Mouse (Mus musculus): ENCODE data around the gene Eif2a. TPM values are rescaled to one million over a fixed set of nuclear protein-coding genes. Genes with fewer than 3 reads are reported as not detected.

Eif2a gene
- polyA plus RNA-seq, 1 experiment from 2014 or later, result 63.2 TPM

DNA sequence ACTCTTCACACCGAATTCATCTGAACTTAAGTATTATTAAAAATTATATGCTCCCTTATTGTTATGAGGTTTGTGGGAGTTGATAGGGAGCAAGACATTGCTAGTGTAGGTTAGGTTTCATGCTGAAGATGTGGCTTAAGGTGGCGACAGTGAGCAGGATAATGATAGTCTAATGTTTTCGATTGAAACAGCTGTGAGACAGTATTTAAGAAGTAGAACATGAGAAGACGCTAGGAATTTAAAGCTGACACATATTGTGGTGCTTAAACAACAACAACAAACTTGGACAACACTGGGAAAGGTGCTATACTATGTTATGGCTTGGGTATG is 752 bp downstream of the Eif2a start:
- 8% methylated on average over 4 of the region's 4 CpGs for WGBS
- peak overlapping the region; percentile 76 for H3K4me2 ChIP-seq (ENCODE audit: low read depth, severe bottlenecking)
- H3K27me3 ChIP-seq (ENCODE audit: control insufficient read depth, insufficient read depth, low read length), result no peaks in the 10 kb centered on the region
- peaks cover 3% of the 10 kb centered on the region; the same call in 1 of the 2 replicates for H3K36me3 ChIP-seq (ENCODE audit: control insufficient read depth, insufficient read depth, low read length)
- H3K27ac ChIP-seq (replicated peaks; ENCODE audit: low read depth, low read length), result no peak overlapping the region
- H3K9me3 ChIP-seq (ENCODE audit: control insufficient read depth, low read length), result no peaks in the 10 kb centered on the region
- peak overlapping the region; percentile 94; the same call in 1 of the 2 replicates for H3K9ac ChIP-seq (ENCODE audit: low read length)
- ATAC-seq (ENCODE audit: insufficient number of reproducible peaks, low FRiP score, low TSS enrichment, low read depth) (no peak), DNase-seq (ENCODE audit: low spot score) (no peak)
- peak overlapping the region; percentile 82 for H3K4me3 ChIP-seq (ENCODE audit: low read depth, low read length)
- no peaks in the 10 kb centered on the region for H3K4me1 ChIP-seq (ENCODE audit: control insufficient read depth, insufficient read depth, low read length)

DNA sequence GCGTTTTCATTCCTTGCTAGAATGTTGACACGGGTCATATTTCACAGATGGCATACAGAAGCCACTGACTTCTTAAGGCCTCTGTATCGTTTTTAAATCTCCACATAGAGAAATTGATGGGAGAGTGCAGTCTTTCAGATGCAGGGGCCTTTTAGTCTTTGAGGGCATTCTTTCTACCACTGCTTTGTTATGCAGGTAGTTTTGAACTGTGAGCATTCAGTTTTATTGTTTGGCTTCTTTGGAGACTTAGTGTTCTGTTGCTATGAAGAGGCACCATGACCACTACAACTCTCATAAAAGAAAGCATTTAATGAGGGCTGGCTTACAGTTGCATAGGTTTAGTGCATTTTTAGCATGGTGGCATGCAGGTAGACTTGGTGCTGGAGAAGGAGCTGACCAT is 11.0 kb downstream of the Eif2a start:
- no peaks in the 10 kb centered on the region for H3K4me1 ChIP-seq (ENCODE audit: control insufficient read depth, insufficient read depth, low read length)
- H3K9me3 ChIP-seq (ENCODE audit: control insufficient read depth, low read length), result no peaks in the 10 kb centered on the region
- H3K27me3 ChIP-seq (ENCODE audit: control insufficient read depth, insufficient read depth, low read length), result no peaks in the 10 kb centered on the region
- H3K36me3 ChIP-seq (ENCODE audit: control insufficient read depth, insufficient read depth, low read length), result peaks cover 12% of the 10 kb centered on the region
- WGBS, result 92% methylated on average over 3 of the region's 3 CpGs
- no peak overlapping the region for H3K9ac ChIP-seq (ENCODE audit: low read length)
- no peak overlapping the region for H3K4me3 ChIP-seq (ENCODE audit: low read depth, low read length)
- DNase-seq (ENCODE audit: low spot score) (no peak), ATAC-seq (ENCODE audit: insufficient number of reproducible peaks, low FRiP score, low TSS enrichment, low read depth) (no peak)
- H3K4me2 ChIP-seq (ENCODE audit: low read depth, severe bottlenecking), result no peak overlapping the region
- H3K27ac ChIP-seq (replicated peaks; ENCODE audit: low read depth, low read length), result no peak overlapping the region

DNA sequence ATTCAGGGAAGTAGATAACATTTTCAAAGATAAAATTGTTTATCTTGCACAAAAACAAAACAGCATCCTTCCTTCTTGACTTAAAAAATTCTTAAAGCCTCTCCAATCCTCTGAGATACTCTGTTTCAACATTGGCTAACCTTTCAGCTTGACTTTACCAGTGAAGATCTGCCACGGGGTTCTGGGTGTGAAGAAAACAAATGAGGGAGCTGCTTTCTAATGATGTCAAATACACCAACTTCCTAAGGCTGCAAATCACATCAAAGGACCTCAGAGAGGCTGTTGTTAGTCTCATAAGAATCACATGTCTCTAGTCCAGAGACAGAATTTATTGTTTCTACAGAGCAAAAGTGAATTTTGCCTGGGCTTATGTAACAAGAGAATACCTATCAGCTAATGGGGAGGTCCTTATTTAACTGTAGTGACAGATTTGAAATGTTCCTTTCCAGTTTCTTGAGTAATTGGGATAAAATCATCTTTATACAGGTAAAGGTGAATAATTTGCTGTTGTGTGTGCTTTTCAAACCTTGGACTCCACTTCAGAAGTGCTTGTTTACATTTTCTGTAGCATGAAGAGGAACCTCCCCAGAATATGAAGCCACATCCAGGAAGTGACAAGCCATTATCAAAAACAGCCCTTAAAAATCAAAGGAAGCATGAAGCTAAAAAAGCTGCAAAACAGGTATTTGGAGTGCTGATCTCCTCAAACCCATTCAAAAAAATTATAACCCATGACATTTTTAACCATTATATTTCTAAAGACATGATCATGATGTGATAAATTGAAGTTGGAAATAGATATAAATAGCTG is 26.6 kb downstream of the Eif2a start:
- H3K36me3 ChIP-seq (ENCODE audit: control insufficient read depth, insufficient read depth, low read length), result peaks cover 17% of the 10 kb centered on the region
- H3K4me1 ChIP-seq (ENCODE audit: control insufficient read depth, insufficient read depth, low read length), result no peaks in the 10 kb centered on the region
- ATAC-seq (ENCODE audit: insufficient number of reproducible peaks, low FRiP score, low TSS enrichment, low read depth) (no peak), DNase-seq (ENCODE audit: low spot score) (no peak)
- no peak overlapping the region for H3K9ac ChIP-seq (ENCODE audit: low read length)
- H3K27me3 ChIP-seq (ENCODE audit: control insufficient read depth, insufficient read depth, low read length), result no peaks in the 10 kb centered on the region
- no peak overlapping the region for H3K4me3 ChIP-seq (ENCODE audit: low read depth, low read length)
- 66% methylated on average over 1 of the region's 1 CpGs for WGBS
- H3K9me3 ChIP-seq (ENCODE audit: control insufficient read depth, low read length), result no peaks in the 10 kb centered on the region
- no peak overlapping the region for H3K4me2 ChIP-seq (ENCODE audit: low read depth, severe bottlenecking)
- no peak overlapping the region for H3K27ac ChIP-seq (replicated peaks; ENCODE audit: low read depth, low read length)

DNA sequence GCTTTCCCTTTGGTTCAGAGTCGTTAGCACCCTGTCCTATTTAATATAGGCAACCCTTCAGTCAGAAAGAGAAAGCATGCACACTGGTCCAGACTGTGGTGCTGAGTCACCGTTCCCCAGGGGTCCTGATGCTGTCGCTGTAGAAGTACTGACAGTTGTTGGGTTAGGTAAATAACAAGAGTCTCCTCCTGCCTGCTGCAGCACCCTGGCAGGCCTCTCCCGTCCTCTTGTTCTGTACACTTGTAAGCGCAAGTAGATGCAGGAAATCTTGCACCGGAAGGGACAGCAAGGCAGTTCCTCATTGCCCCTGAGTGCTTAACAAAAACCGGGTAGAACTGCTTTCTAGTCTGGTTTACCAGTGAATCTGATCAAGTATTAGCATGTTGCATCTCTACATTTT is 31.0 kb downstream of the Eif2a start:
- Histone ChIP-seq H3K36me3 (ENCODE audit: control insufficient read depth, insufficient read depth, low read length) (peaks cover 13% of the 10 kb centered on the region), H3K4me2 (ENCODE audit: low read depth, severe bottlenecking) (no peak overlapping the region), H3K9me3 (ENCODE audit: control insufficient read depth, low read length) (no peaks in the 10 kb centered on the region), H3K4me3 (ENCODE audit: low read depth, low read length) (no peak overlapping the region), H3K9ac (ENCODE audit: low read length) (no peak overlapping the region), H3K27me3 (ENCODE audit: control insufficient read depth, insufficient read depth, low read length) (no peaks in the 10 kb centered on the region), H3K27ac (replicated peaks; ENCODE audit: low read depth, low read length) (no peak overlapping the region), H3K4me1 (ENCODE audit: control insufficient read depth, insufficient read depth, low read length) (no peaks in the 10 kb centered on the region)
- ATAC-seq (ENCODE audit: insufficient number of reproducible peaks, low FRiP score, low TSS enrichment, low read depth), result no peak
- DNase-seq (ENCODE audit: low spot score), result no peak
- WGBS, result 88% methylated on average over 7 of the region's 7 CpGs

DNA sequence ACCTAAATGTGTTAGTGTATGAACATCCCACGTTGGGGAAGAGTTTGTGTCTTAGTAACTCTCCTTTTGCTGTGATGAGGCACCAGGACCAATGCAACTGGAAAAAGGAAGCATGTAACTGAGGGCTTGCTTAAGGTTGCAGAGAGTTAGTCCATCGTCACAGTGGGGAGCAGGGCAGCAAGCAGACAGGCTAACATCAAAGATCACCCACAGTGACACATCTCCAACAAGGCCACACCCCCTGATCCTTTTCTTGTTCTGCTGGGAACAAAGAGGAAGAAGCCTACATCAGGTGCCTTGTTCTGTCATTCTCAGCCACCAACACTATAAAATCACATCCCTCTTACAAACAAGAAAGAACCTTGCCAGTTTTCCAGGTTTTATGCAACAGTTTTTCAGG is 34.3 kb downstream of the Eif2a start:
- 38% methylated on average over 2 of the region's 2 CpGs for WGBS
- Histone ChIP-seq H3K4me1 (ENCODE audit: control insufficient read depth, insufficient read depth, low read length) (no peaks in the 10 kb centered on the region), H3K4me3 (ENCODE audit: low read depth, low read length) (no peak overlapping the region), H3K9me3 (ENCODE audit: control insufficient read depth, low read length) (no peaks in the 10 kb centered on the region), H3K4me2 (ENCODE audit: low read depth, severe bottlenecking) (no peak overlapping the region), H3K27ac (replicated peaks; ENCODE audit: low read depth, low read length) (no peak overlapping the region), H3K9ac (ENCODE audit: low read length) (no peak overlapping the region), H3K36me3 (ENCODE audit: control insufficient read depth, insufficient read depth, low read length) (peaks cover 8% of the 10 kb centered on the region; the same call in 1 of the 2 replicates), H3K27me3 (ENCODE audit: control insufficient read depth, insufficient read depth, low read length) (no peaks in the 10 kb centered on the region)
- DNase-seq (ENCODE audit: low spot score) (no peak), ATAC-seq (ENCODE audit: insufficient number of reproducible peaks, low FRiP score, low TSS enrichment, low read depth) (no peak)

DNA sequence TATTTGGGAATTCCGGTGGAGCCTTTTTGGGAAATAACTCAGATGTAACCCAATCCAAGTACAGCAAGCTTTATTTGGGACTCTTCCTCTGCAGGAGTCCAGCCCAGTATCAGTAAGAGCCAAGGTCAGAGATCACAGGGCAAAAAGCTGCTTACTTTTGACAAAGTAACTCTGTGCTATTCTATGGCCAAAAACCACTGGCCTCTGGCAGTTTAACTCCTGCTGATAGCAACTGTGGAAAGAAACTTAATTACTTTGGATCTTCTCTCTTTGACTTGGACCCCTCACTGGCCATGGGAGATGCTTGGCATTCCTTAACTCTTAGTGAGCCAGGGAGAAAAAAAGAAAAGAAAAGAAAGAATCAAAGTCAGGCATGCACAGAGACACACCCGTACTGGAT is 35.8 kb downstream of the Eif2a start:
- Histone ChIP-seq H3K36me3 (ENCODE audit: control insufficient read depth, insufficient read depth, low read length) (peaks cover 3% of the 10 kb centered on the region; the same call in 1 of the 2 replicates), H3K4me3 (ENCODE audit: low read depth, low read length) (no peak overlapping the region), H3K9ac (ENCODE audit: low read length) (no peak overlapping the region), H3K27ac (replicated peaks; ENCODE audit: low read depth, low read length) (no peak overlapping the region), H3K4me1 (ENCODE audit: control insufficient read depth, insufficient read depth, low read length) (no peaks in the 10 kb centered on the region), H3K9me3 (ENCODE audit: control insufficient read depth, low read length) (no peaks in the 10 kb centered on the region), H3K4me2 (ENCODE audit: low read depth, severe bottlenecking) (no peak overlapping the region), H3K27me3 (ENCODE audit: control insufficient read depth, insufficient read depth, low read length) (no peaks in the 10 kb centered on the region)
- DNase-seq (ENCODE audit: low spot score) (no peak), ATAC-seq (ENCODE audit: insufficient number of reproducible peaks, low FRiP score, low TSS enrichment, low read depth) (no peak)
- 74% methylated on average over 2 of the region's 2 CpGs for WGBS

DNA sequence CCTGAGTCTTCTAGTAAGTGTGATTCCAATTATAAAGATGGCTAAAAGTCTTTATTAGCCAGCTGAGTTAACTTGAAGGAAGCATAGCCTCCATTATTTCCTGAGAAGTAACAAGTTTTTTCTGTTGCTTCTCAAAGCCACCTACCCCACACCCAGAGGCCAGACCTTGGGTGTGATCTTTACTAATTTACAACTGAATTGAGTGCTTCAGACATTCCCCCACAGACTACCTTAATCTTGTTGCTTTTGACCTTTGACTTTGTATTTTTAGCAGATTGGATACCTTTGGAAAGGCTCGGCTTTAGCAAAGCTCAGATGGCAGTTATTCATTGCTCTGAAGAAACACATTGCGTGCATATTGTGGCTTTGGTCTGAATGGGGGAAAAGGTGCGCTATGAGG is 45.2 kb downstream of the Eif2a start:
- no peak overlapping the region for H3K27ac ChIP-seq (replicated peaks; ENCODE audit: low read depth, low read length)
- H3K4me2 ChIP-seq (ENCODE audit: low read depth, severe bottlenecking), result no peak overlapping the region
- 74% methylated on average over 3 of the region's 3 CpGs for WGBS

DNA sequence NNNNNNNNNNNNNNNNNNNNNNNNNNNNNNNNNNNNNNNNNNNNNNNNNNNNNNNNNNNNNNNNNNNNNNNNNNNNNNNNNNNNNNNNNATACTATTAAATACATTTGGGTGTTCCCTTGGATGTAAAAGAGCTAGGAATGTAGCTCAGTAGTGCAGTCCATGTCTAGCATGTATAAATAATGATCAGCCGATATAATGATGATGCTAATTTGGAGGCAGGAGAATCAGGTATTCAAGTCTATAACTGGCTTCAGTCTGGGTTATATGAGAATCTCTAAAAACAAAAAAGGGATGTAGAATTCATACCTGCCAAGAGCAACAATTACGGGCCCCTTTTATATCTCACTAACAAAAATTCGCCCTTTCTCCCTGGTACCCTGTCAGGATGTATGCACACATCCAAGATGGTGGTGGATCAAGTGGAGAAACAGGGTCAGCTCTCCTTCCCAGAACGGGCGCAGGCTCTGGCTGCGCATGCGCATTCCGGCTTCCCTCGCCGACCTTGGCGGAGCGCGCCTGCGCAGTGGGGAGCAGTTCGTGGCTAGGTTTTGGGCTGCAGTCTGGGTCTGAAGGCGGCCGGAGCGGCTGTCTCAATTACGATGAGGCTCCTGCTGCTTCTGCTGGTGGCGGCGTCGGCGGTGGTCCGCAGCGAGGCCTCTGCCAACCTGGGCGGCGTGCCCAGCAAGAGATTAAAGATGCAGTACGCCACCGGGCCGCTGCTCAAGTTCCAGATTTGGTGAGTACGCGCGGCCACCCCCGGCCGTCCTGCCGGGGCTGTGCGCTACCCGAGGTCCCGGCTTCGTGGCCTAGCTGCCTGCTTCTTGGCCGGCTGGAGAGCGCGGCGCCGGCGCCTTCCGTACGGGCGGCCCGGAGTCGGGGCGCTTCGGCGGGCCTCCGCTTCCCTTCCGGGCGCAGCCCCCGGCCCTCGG is 50.8 kb downstream of the Eif2a start, which contains the start of gene Selenot:
Gene Selenot, plus strand, starts transcription at position 500 of the 930 bp plus-strand sequence.
- DNase-seq (ENCODE audit: low spot score) (peak; percentile 97), ATAC-seq (ENCODE audit: insufficient number of reproducible peaks, low FRiP score, low TSS enrichment, low read depth) (peak; percentile 93)
- Histone ChIP-seq H3K9me3 (ENCODE audit: control insufficient read depth, low read length) (no peaks in the 10 kb centered on the region), H3K9ac (ENCODE audit: low read length) (peak within 1 kb of the TSS; percentile 99), H3K4me1 (ENCODE audit: control insufficient read depth, insufficient read depth, low read length) (no peaks in the 10 kb centered on the region), H3K27me3 (ENCODE audit: control insufficient read depth, insufficient read depth, low read length) (no peaks in the 10 kb centered on the region), H3K36me3 (ENCODE audit: control insufficient read depth, insufficient read depth, low read length) (peaks cover 3% of the 10 kb centered on the region; the same call in 1 of the 2 replicates), H3K27ac (replicated peaks; ENCODE audit: low read depth, low read length) (peak within 1 kb of the TSS; percentile 99), H3K4me3 (ENCODE audit: low read depth, low read length) (peak within 1 kb of the TSS; percentile 87), H3K4me2 (ENCODE audit: low read depth, severe bottlenecking) (peak within 1 kb of the TSS; percentile 56)
- WGBS, result 2% methylated on average over 54 of the region's 59 CpGs

More for the DNA sequence above, 45.2 kb downstream of the Eif2a start:
- no peak overlapping the region for H3K4me3 ChIP-seq (ENCODE audit: low read depth, low read length)
- H3K9ac ChIP-seq (ENCODE audit: low read length), result no peak overlapping the region
- H3K4me1 ChIP-seq (ENCODE audit: control insufficient read depth, insufficient read depth, low read length), result no peaks in the 10 kb centered on the region
- ATAC-seq (ENCODE audit: insufficient number of reproducible peaks, low FRiP score, low TSS enrichment, low read depth) (no peak), DNase-seq (ENCODE audit: low spot score) (no peak)
- no peaks in the 10 kb centered on the region for H3K9me3 ChIP-seq (ENCODE audit: control insufficient read depth, low read length)
- no peaks in the 10 kb centered on the region for H3K36me3 ChIP-seq (ENCODE audit: control insufficient read depth, insufficient read depth, low read length)
- no peaks in the 10 kb centered on the region for H3K27me3 ChIP-seq (ENCODE audit: control insufficient read depth, insufficient read depth, low read length)
